Mouse (Mus musculus) ES-E14 (cell line): Measurements from ENCODE around the gene Top2a.

Experiments
- CHD2 ChIP-seq: IDR thresholded peaks from 2 replicates; pipeline ENCODE4 v1.6.1; 2014; ENCODE audit warnings: mild to moderate bottlenecking, low read depth, low read length, inconsistent platforms
- HCFC1 ChIP-seq: IDR thresholded peaks from 2 replicates; pipeline ENCODE4 v1.6.1; 2012; ENCODE audit warnings: low read length, inconsistent platforms, borderline replicate concordance; ENCODE audit not compliant: insufficient read depth
- ZC3H11A ChIP-seq: IDR thresholded peaks from 2 replicates; pipeline ENCODE4 v1.6.1; 2012; ENCODE audit warnings: low read depth, mild to moderate bottlenecking, inconsistent platforms, low read length, borderline replicate concordance
- ZNF384 ChIP-seq: IDR thresholded peaks from 2 replicates; pipeline ENCODE4 v1.6.1; 2012; ENCODE audit warnings: low read depth, low read length, inconsistent platforms

DNA sequence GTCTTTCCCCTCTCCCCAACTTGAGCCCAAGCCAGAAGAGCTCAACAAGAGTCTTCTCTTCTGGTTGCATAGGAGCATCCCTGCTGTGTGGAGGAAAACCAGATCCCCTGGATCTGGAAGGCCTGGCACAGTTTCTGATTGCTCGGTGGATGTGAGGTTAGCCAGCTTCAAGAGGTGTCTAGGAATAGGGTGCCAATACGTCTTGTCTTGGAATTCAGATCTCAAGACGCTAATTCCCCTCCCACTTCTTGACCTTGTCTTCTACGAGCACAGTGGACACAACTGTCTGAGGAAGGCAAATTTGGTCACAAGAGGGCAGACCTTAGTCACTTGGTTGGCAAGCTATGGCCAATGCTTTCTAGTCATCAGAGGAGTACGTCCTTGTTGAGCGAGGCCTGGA, 19.6 kb upstream of the Top2a start:
- TF ChIP-seq ZC3H11A, result no peak
- TF ChIP-seq HCFC1, result no peak
- no peak for TF ChIP-seq CHD2
- TF ChIP-seq ZNF384, result no peak
